Mouse (Mus musculus): ENCODE results near the gene Pi4ka.
A peak's percentile ranks its signal among the peaks of the same experiment; 100 is the strongest.

The Pi4ka gene

DNA sequence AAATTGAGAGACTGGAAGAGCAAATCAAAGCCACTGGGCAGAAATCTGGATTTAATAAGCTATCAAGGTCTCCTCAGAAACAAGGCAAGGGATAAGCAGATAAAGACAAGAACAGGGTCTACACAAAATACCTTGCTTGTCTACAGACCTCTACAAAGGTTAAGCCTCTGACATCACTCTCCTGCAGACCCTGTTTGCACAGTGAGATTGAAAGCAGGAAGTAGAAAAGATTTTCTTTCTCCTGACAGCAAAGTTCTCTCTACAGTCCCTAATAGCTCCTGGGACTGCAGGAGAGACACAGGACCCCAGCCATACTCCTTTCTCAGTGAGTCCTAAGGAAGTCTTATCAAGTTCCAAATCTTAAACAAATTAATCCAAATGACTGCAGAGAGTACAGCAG lies 71.5 kb downstream of the Pi4ka start:
- no peak for DNase-seq (ENCODE audit: low read depth)

DNA sequence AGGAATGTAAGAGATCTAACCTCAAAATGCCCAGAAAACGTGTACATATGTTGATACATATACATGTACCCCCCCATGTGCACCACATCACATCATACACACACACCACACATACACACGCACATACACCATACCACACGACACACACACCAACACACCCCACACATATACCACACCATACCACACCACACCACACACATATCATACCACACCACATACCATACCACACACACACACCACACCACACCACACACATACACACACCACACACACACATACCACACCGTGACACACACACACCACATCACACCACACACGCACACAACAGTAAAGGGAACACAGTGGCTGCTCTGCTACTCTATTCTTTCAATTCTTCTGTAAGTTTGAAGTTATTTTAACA lies 74.3 kb downstream of the Pi4ka start:
- no peak for DNase-seq (ENCODE audit: low read depth)

DNA sequence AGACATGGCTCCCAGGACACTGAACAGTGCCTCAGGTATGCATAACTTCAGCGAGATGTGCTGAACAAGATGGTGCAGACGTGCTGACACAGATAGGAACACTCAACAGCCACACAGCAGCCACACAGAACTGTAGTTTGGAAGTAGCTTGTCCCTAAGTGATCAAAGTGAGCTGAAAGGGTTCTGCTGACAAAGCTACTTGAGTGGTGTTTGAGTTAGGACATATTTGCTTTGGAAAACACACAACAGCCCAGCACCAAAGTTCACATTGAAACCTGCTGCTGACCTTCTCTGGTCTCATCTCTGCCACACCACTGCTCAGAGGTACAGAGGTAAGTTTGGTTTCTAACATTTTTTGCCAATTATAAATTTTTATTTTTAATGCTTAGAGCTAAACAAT lies 75.0 kb downstream of the Pi4ka start, which contains the start of gene Serpind1:
Gene Serpind1, plus strand, starts transcription at position 256 of the 400 bp plus-strand sequence.
- no peak for DNase-seq (ENCODE audit: low read depth)

DNA sequence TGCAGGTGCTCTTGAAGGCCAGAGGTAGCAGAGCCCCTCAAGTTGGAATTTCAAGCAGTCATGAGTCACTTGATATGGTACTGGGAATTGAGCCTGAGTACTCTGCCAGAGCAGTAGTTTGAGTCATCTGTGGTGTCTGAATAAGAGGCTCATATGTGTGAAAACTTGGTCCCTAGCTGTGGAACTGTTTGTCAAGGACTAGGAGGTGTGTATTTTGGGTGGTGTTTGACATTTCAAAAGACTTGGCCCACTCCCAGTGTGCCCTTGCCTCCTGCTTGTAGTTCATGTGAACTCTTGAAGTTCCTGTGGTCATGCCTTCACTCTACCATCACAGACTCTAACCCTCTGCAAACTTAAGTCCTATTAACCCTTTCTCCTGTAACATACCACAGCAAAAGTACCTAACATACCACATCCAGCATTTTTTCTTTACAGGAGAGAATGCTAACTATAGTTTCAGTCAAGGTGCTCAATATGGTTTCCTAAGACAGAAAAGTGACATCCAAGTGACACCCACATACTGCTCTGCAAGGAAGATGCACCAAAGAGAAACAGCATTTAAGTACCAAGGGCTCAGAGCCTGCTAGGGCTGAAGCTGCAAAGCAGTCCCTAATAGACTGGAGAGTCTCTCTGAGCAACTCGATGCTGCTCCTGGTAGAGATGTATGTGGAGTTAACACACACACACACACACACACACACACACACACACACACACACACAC lies 76.1 kb downstream of the Pi4ka start:
- DNase-seq (ENCODE audit: low read depth): no peak

DNA sequence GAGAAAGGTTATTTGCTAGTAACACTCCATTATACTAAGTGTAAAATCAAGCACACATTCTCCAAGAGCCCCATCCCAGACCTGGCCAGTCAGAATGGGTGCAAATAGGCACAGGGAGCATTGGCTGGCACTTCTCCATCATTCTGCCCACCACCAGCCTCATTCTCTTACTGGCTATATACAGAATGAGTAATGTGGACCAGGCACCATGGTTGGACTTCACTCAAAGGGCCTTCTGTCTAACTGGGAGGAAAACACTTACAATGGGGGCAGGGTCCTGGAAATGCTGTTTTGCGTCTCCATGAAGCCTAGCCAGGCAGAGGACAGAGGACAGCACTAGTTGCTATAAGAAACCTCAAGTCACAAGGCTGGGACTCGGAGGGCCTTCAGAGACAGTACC lies 80.0 kb downstream of the Pi4ka start:
- no peak for DNase-seq (ENCODE audit: low read depth)

DNA sequence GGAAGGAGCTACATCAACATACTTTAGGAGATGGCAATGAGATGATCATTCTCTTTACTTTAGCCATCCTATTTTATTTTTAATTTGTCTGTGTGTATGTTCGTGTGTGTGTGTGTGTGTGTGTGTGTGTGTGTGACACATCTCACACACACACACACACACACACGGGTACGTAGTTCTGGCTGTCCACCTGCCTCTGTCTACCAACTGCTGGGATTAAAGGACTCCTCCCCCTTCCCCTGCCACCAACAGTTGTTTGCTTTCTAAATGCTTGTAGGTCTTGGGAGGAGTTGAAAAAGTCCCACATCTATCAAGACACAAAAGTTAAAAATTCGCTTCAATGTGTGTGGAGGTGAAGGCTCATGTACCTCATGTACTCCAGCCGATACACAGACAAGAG lies 81.4 kb downstream of the Pi4ka start:
- DNase-seq (ENCODE audit: low read depth): no peak

DNA sequence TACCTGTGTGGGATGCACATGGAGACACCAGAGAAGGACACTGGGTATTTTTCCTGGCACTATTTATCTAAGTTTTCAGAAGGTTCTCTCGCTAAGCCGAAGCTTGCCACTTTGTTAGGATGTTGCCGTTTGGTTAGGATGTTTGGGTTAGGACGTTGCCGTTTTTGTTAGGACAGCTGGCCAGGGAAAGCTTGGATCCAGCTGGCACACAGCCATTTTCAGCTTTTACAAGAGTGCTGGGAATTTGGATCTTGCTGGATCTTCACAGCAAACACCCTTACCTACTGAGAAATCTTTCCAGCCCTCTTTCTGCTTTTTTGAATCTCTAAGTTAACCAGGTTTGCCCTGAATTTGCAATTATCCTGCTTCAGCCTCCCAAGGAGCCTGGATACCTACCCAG lies 84.6 kb downstream of the Pi4ka start:
- DNase-seq (ENCODE audit: low read depth): no peak

DNA sequence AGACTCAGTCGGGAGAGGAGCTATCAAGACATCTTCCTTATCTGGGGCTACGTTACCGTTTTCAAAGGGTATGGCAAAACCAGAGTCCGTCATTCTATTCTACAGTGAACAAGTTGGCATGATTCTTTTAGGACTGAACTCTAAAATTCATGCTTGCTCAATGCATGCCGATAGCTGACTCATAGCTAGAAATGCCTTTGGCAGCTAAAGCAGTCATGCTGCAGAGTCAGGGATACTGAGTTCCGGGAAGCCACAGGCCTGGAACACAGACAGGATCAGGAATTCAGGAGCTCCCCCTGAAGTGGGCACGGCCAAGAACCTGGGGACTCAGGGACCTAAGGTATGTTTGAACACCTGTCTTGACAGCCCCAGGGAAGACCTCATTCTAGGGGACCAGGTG lies 89.6 kb downstream of the Pi4ka start:
- no peak for DNase-seq (ENCODE audit: low read depth)

DNA sequence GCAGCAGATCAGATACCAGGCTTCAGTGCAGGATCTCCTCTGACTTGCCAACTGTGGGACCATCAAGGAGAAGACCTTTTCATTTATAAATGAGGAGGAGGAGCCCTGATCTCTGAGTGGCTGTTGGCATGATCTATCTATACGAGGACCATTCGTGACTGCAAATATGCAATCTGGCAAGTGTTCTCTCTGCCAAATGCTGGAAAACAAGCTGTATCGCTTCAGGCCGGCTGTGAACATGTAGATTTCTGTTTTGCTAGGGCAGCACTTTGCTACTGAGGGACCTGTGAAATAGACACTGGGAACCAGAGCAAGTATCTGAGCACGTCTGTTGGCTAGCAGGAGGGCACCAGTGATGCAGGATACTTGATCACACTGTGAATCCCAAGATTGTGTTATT lies 93.6 kb downstream of the Pi4ka start:
- DNase-seq (ENCODE audit: low read depth): no peak

DNA sequence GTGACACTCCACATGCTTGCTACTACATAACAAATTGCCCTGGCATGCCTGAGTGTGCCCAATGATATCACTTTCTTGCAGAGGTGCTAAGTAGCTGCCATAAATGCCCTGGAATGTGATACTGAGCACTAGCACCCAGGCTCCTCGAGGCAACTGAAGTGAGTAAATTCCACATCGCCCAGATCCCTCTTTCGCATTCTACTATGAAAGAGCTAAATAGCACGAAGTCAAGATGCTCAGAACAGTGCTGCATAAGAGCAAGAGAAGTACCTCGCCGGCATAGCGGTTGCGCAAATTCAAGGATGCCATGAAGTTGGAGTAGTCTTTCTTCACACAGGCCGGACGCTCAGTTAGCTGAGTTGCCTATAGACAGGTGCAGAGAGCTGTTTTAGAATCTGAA lies 97.1 kb downstream of the Pi4ka start:
- DNase-seq (ENCODE audit: low read depth): no peak

DNA sequence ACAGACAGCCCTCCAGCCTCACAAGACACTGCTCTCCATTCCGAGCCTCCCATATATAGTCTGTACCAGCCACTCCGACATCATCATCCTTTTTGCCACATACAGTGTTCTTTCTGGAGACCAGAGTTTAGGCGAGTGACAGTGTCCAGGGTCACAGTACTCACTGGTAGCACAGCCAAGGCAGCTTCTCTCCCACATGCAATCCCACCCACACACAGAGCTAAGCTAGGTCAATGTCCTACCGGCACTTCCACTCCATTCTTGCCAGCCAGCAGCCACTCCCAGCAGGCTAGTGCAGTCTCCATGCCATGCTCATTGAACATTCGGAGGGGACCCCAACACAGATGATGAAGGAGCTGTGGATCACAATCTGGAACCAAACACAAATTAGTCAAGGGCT lies 98.7 kb downstream of the Pi4ka start:
- no peak for DNase-seq (ENCODE audit: low read depth)

DNA sequence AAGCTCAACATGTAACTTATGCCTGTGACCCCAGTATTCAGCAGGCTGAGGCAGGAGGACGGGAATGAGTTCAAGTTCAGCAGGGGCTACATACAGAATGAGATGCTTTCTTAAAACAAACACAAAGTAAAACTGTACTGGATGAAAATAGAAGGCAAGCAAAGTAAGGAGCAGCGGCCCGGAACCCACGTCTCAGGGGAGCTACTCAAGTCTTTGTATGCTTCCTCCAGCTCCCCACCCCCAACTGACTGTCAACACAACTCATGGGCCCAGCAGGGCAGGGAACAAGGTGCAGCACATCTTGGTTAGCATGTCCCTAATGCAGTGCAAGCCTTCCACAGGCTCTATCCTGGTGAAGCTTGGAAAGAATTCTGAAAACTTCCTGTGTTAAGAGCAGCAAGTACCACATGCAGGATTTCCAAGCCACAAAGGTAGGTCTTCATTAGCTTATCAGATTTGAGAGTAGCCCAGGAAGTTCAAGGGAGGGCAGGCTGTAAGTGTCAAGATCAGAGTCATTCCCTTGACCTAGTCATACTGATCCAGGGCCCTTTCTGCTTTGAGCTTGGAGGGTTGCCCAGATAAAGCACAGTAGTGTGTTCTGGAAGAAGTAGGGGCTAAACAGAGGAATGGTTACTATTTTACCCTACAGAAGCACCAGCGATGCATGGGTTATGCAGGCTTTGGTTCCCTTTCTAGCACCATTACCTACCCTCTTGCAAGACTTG lies 102.4 kb downstream of the Pi4ka start:
- no peak for DNase-seq (ENCODE audit: low read depth)

DNA sequence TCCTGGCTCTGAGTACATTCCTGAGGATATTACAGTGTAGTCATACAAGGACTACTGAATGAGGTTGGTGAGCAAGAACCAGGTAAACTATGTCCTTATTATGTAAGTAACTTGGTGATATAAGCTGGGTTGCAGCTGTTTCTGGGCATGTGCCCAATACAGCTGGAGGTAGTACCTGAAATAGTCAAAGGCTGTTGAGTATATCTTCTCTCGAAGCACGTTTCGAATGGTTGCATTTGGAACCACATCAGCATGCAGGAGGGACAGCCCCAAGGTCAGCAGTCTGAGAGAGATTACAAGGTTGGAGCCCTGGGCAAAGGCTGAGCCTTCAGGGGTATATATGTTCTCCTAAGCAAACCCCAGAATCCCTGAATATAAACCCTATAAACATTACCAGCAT lies 105.3 kb downstream of the Pi4ka start:
- DNase-seq (ENCODE audit: low read depth): no peak

DNA sequence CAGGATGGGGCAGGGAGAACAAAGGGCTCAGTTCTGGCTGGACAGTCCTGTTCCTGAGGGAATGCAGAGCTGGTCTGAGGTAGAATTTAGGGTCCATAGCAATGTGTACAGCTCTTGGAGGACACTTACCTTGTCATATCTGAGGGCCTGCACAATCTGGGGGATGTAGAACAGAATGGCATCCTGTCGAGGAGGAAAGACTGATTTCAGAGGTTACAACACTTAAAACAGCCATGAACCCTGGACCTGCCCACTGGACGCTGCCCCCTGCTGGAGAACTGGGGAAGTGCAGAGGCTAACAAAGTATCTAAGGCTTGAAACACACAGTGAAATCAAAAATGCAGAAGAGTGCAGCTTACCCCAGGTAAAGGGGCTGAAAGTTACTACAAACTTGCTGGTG lies 113.4 kb downstream of the Pi4ka start:
- peak; percentile 86 for DNase-seq (ENCODE audit: low read depth)

DNA sequence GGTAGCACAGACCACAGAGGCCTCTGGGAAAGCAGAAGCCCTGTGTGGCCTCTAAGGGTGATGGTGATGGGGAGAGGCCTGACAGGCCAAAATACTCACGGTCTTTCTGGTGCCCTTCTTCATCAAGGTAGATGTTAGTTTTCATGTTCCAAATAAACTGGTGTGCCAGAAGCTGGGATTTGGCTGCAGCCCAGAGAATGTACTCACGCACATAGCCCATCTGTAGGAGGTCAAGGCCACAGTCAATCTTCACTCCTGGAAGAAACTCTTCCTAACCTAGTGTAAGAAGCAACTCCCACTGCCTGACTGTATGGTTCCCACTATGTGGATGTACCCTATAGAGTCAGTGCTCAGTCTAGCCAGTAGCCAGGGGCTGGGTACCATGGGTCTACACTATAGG lies 115.1 kb downstream of the Pi4ka start:
- DNase-seq (ENCODE audit: low read depth): no peak

DNA sequence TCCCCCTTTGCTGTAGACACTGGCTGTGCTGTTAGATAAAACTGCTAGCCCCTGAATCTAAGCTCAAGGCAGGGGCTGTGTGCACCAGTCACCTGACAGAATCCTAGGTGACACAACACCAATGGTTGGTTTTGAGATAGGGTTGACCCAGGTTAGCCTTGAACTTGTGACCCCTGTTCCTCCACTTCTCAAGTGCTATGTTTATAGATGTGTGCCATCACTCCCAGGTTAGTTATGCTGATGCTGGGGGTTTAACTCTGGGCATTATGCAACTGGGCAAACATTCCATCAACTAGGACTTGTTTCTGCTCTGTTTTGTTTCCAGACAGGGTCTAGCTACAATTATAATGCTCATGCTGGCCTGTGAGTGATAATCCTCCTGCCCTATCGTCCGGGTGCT lies 119.0 kb downstream of the Pi4ka start:
- DNase-seq (ENCODE audit: low read depth): no peak

DNA sequence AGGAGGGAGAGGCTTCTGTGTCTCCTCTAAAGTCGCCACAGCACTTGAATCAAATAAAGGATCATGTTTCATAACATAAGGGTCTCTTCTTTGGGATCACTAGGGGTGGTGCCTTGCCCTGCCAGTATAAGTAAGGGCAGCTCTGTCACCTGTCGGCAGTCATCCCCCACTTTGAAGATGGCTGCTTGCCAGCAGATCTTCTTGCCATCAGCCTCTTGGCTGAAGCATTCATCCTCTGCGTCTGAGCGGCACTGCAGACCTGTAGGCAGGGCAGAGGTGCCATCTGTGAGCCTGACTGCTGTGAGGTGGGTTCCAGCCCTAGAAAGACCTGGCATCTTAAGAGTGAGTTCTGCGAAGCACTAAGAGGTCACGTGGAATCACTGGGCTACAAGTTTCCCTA lies 123.0 kb downstream of the Pi4ka start:
- no peak for DNase-seq (ENCODE audit: low read depth)

DNA sequence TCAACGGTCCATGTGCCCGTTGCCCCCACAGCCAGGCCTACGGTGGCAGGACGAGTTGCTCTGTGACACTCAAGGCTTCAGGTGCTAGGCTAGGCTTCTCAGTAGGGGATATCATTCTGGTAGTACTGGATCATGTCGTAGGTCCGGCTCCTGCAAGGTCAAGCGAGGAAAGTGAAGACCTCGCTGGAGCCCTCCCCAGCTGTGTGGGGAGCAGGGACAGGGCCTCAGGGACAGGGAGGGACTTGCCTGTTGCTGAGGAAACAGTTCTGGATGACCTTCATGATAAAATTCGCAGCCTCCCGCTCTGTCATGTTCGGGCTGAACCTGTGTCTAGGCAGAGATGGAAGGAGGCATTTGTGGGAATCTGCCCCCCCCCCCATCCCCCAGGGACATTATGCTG lies 125.6 kb downstream of the Pi4ka start:
- DNase-seq (ENCODE audit: low read depth): no peak

DNA sequence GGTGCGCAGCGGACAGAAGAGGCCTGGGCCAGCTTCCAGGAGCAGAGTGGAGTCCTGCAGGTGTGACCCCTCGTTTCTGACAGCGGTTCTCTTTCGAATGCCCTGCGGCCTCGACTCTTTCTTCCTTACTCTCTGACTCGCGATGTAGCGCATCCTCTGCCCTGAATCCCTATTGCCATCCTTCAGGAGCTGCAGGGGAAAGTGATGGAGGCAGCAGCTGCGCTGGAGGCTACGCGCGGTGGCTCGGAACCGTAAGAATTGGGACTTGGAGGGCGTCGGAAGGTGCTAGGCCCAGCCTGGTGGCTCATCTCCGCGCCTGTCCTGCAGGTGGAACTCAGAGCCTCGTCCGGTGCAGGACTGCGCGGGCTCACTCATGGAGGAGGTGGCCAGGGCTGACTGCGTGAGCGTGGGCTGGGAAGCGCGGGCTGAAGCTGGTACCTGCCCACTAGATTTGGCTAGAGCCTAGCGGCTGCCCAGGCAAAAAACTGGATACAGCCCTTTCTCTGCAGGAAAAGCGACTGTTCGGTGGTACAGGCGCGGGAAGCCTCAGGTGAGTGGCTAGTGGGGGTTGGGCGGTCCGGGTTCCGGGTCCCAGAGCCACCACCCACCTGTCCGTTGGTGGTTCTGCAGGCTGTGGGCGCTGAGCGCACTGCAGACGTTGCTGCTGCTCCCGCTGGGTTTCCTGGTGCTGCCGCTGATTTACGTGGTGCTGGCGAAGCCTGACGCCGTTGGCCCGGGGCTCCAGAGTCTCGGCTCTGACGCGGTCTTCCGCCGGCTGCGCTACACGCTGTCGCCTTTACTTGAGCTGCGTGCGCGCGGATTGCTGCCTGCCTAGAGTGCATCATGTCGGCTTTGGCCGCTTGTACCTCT lies 128.5 kb downstream of the Pi4ka start:
- DNase-seq (ENCODE audit: low read depth): peak; percentile 83

DNA sequence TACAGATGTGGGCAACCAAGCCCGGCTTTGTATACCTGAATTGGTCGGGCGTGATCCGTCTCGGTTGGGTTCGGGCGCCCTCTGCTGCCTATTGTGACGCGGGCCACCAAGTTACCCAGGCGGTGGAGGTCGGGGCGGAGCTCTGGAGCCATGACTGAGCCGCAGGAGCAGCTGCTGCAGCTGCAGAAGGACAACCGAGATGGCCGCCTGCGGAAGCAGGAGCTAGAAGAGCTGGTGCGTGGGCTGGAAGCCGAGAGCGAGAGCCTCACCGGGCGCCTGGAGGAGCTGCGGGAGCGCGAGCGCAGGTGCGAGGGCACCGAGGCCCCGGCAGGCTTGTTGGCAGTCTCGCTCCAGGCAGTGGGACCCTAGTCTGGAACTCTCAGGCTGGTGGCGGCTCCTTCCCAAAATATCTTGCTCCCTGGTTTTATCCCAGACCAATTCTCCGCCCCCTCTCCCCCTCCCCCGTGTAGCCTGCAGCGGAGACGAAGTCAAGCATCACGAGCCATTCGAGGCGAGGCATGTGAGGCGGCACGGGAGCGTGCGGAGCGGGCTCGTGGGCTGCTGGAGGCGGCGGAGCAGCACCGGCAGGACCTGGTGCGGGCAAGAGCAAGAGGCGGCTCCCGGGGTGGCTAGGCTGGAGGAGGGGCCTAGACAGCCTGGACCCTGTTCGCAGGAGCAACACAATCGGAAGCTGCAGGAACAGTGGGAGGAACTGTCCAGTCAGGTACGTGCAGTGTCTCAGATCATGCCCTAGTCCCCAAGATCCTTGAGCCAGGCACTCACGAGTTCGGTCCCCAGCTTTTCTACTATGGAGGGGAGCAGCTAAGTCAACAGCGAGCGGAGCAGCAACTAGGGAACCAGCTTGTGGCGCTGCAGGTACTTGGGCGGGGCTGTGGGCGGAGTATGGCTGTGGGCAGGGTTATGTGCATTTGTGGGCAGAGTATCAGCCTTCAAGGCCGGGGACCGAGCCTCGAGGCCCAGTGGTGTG lies 129.7 kb downstream of the Pi4ka start:
- peak; percentile 95 for DNase-seq (ENCODE audit: low read depth)

DNA sequence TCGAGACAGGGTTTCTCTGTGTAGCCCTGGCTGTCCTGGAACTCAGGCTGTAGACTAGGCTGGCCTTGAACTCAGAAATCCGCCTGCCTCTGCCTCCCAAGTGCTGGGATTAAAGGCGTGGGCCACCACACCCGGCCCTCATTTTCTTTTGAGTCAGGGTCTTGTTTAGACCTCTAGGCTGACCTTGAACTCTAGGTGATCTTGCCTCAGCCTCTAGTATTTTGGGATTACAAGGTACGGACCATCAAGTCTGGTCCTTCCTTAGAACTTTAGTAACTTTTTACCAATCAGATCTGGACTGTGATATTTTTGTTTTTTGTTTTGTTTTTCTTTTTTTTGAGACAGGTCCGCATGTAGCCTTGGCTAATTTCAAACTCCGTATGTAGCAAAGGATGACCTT lies 130.4 kb downstream of the Pi4ka start, which contains the start of gene Tmem191c:
Gene Tmem191c, plus strand, starts transcription at position 357 of the 400 bp plus-strand sequence.
- no peak for DNase-seq (ENCODE audit: low read depth)

DNA sequence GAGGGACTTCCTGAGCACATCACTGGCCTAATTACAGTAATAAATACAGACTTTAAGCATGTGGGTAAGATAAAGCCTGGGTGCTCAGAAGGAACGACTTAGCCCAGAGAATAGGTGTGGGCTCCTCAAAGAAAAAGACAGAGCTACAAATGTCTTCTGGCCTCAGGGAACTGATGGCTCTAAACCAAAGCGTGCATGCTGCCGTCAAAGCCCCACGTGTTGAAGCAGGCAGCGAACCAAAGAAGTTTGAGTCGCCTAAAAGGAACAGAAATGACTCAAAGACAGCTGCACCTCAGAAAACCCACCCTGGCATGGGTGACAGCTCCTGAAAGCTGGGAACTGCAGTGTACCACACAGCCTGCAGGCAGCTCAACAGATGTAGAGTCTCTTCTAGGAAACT lies 134.3 kb downstream of the Pi4ka start:
- no peak for DNase-seq (ENCODE audit: low read depth)

All from naive thymus-derived CD4-positive, alpha-beta T cell, adult 2 months (primary cell).